Mouse (Mus musculus): ENCODE measurements around the gene St5. TPM values are rescaled to one million over a fixed set of nuclear protein-coding genes. Genes with fewer than 3 reads are reported as not detected.

St5 gene
- total and polyA plus RNA-seq, 3 experiments = 24.3 to 40.3 (median 28.4) TPM

- DNase-seq = no peak
- no peaks in the 10 kb centered on the region for H3K27me3 ChIP-seq (ENCODE audit: control insufficient read depth, insufficient read depth, low read length)
- H3K9ac ChIP-seq (ENCODE audit: low read depth, low read length) = no peak overlapping the region
- H3K36me3 ChIP-seq (ENCODE audit: control insufficient read depth, insufficient read depth, low read length) = peaks cover 1% of the 10 kb centered on the region; the same call in 1 of the 2 replicates
- peaks cover under 1% of the 10 kb centered on the region; the same call in 1 of the 2 replicates for H3K79me2 ChIP-seq (replicated peaks; ENCODE audit: control insufficient read depth, insufficient read depth, low read length)
- H3K4me3 ChIP-seq = no peak overlapping the region
- intact Hi-C loops (cut with DNase I) = no loop called here
- H3K4me1 ChIP-seq (ENCODE audit: control insufficient read depth, insufficient read depth, low read length) = peaks cover 3% of the 10 kb centered on the region
- no peak for TF ChIP-seq EP300 (IDR thresholded peaks at IDR 0.05; ENCODE audit: insufficient read depth, low read depth, low read length)
- no peak for TF ChIP-seq CTCF (IDR thresholded peaks at IDR 0.05)
- no peak for TF ChIP-seq POLR2A (IDR thresholded peaks at IDR 0.05; ENCODE audit: insufficient read depth, low read depth, low read length)
- WGBS = 97% methylated on average over 18 of the region's 18 CpGs
- no peak overlapping the region for H3K27ac ChIP-seq
These were observed 60.0 kb downstream of the St5 start for GRCm38 (mm10) chr7:109643305-109643994.

- H3K9ac ChIP-seq (ENCODE audit: low read depth, low read length) = no peak overlapping the region
- H3K27ac ChIP-seq = peak overlapping the region; percentile 36
- TF ChIP-seq POLR2A (IDR thresholded peaks at IDR 0.05; ENCODE audit: insufficient read depth, low read depth, low read length) (no peak), EP300 (IDR thresholded peaks at IDR 0.05; ENCODE audit: insufficient read depth, low read depth, low read length) (no peak), CTCF (IDR thresholded peaks at IDR 0.05) (no peak)
- H3K36me3 ChIP-seq (ENCODE audit: control insufficient read depth, insufficient read depth, low read length) = no peaks in the 10 kb centered on the region
- peaks cover 6% of the 10 kb centered on the region for H3K4me1 ChIP-seq (ENCODE audit: control insufficient read depth, insufficient read depth, low read length)
- DNase-seq = no peak
- no peak overlapping the region for H3K4me3 ChIP-seq
- H3K79me2 ChIP-seq (replicated peaks; ENCODE audit: control insufficient read depth, insufficient read depth, low read length) = no peaks in the 10 kb centered on the region
- intact Hi-C loops (cut with DNase I) = no loop called here
- 30% methylated on average over 1 of the region's 1 CpGs for whole genome bisulfite sequencing
- H3K27me3 ChIP-seq (ENCODE audit: control insufficient read depth, insufficient read depth, low read length) = no peaks in the 10 kb centered on the region
These were observed 61.4 kb downstream of the St5 start for GRCm38 (mm10) chr7:109641963-109642362.

- Histone ChIP-seq H3K79me2 (replicated peaks; ENCODE audit: control insufficient read depth, insufficient read depth, low read length) (no peaks in the 10 kb centered on the region), H3K27ac (peak overlapping the region; percentile 36), H3K36me3 (ENCODE audit: control insufficient read depth, insufficient read depth, low read length) (no peaks in the 10 kb centered on the region), H3K9ac (ENCODE audit: low read depth, low read length) (no peak overlapping the region), H3K27me3 (ENCODE audit: control insufficient read depth, insufficient read depth, low read length) (no peaks in the 10 kb centered on the region), H3K4me3 (no peak overlapping the region), H3K4me1 (ENCODE audit: control insufficient read depth, insufficient read depth, low read length) (peaks cover 6% of the 10 kb centered on the region)
- WGBS = 78% methylated on average over 8 of the region's 8 CpGs
- no peak for TF ChIP-seq CTCF (IDR thresholded peaks at IDR 0.05)
- no peak for DNase-seq
- intact Hi-C loops (cut with DNase I) = no loop called here
These were observed 62.3 kb downstream of the St5 start for GRCm38 (mm10) chr7:109641102-109641501.

- Histone ChIP-seq H3K27ac (peak overlapping the region; percentile 18; the same call in 1 of the 2 replicates), H3K27me3 (ENCODE audit: control insufficient read depth, insufficient read depth, low read length) (no peaks in the 10 kb centered on the region), H3K9ac (ENCODE audit: low read depth, low read length) (no peak overlapping the region), H3K36me3 (ENCODE audit: control insufficient read depth, insufficient read depth, low read length) (no peaks in the 10 kb centered on the region), H3K4me1 (ENCODE audit: control insufficient read depth, insufficient read depth, low read length) (peaks cover 5% of the 10 kb centered on the region), H3K4me3 (no peak overlapping the region), H3K79me2 (replicated peaks; ENCODE audit: control insufficient read depth, insufficient read depth, low read length) (no peaks in the 10 kb centered on the region)
- 20% methylated on average over 5 of the region's 5 CpGs for WGBS
- DNase-seq = no peak
- intact Hi-C loops (cut with DNase I) = no loop called here
- TF ChIP-seq CTCF (IDR thresholded peaks at IDR 0.05) = no peak
- TF ChIP-seq EP300 (IDR thresholded peaks at IDR 0.05; ENCODE audit: insufficient read depth, low read depth, low read length) = no peak
- no peak for TF ChIP-seq POLR2A (IDR thresholded peaks at IDR 0.05; ENCODE audit: insufficient read depth, low read depth, low read length)
These were observed 66.0 kb downstream of the St5 start for GRCm38 (mm10) chr7:109637391-109637790.

- peaks cover 7% of the 10 kb centered on the region for H3K4me1 ChIP-seq (ENCODE audit: control insufficient read depth, insufficient read depth, low read length)
- WGBS = 86% methylated on average over 8 of the region's 8 CpGs
- DNase-seq = no peak
- intact Hi-C loops (cut with DNase I) = no loop called here
- H3K27ac ChIP-seq = no peak overlapping the region
- H3K4me3 ChIP-seq = no peak overlapping the region
- no peak for TF ChIP-seq CTCF (IDR thresholded peaks at IDR 0.05)
- TF ChIP-seq EP300 (IDR thresholded peaks at IDR 0.05; ENCODE audit: insufficient read depth, low read depth, low read length) = no peak
- H3K36me3 ChIP-seq (ENCODE audit: control insufficient read depth, insufficient read depth, low read length) = no peaks in the 10 kb centered on the region
- H3K27me3 ChIP-seq (ENCODE audit: control insufficient read depth, insufficient read depth, low read length) = no peaks in the 10 kb centered on the region
- no peaks in the 10 kb centered on the region for H3K79me2 ChIP-seq (replicated peaks; ENCODE audit: control insufficient read depth, insufficient read depth, low read length)
- H3K9ac ChIP-seq (ENCODE audit: low read depth, low read length) = no peak overlapping the region
These were observed 67.2 kb downstream of the St5 start for GRCm38 (mm10) chr7:109636086-109636792.

GRCm38 (mm10) chr7:109633404-109634085 is 69.9 kb downstream of the St5 start:
- no peaks in the 10 kb centered on the region for H3K27me3 ChIP-seq (ENCODE audit: control insufficient read depth, insufficient read depth, low read length)
- TF ChIP-seq EP300 (IDR thresholded peaks at IDR 0.05; ENCODE audit: insufficient read depth, low read depth, low read length) (no peak), CTCF (IDR thresholded peaks at IDR 0.05) (no peak), POLR2A (IDR thresholded peaks at IDR 0.05; ENCODE audit: insufficient read depth, low read depth, low read length) (no peak)
- 83% methylated on average over 15 of the region's 15 CpGs for WGBS
- H3K36me3 ChIP-seq (ENCODE audit: control insufficient read depth, insufficient read depth, low read length) = peaks cover 2% of the 10 kb centered on the region; the same call in 1 of the 2 replicates
- H3K4me1 ChIP-seq (ENCODE audit: control insufficient read depth, insufficient read depth, low read length) = peaks cover 12% of the 10 kb centered on the region
- no peak overlapping the region for H3K4me3 ChIP-seq
- H3K79me2 ChIP-seq (replicated peaks; ENCODE audit: control insufficient read depth, insufficient read depth, low read length) = no peaks in the 10 kb centered on the region
- intact Hi-C loops (cut with DNase I) = no loop called here
- no peak overlapping the region for H3K9ac ChIP-seq (ENCODE audit: low read depth, low read length)
- no peak overlapping the region for H3K27ac ChIP-seq
- no peak for DNase-seq

Measured in heart, adult 2 months (tissue).